Mouse (Mus musculus) stomach, embryonic 14.5 days (tissue): ENCODE results near the gene F11r. TPM values are rescaled to one million over a fixed set of nuclear protein-coding genes. Genes with fewer than 3 reads are reported as not detected.

Experiments used
- ATAC-seq: fragments of 200-750 bp; cut with Nextera tagmentation; 2 replicates; pipeline ENCODE4 v1.8.0; 2017; ENCODE audit warnings: low read depth, moderate TSS enrichment; ENCODE audit not compliant: insufficient number of reproducible peaks, insufficient read depth, low FRiP score
- H3K27ac ChIP-seq: fragments of 300-500 bp; sonication (generic); 2 replicates; pipeline ENCODE4 v1.5.1; 2014; ENCODE audit warnings: mild to moderate bottlenecking, low read length, moderate library complexity, mixed read lengths
- H3K27me3 ChIP-seq: fragments of 300-500 bp; sonication (generic); 2 replicates; pipeline ENCODE4 v1.6.1; 2014; ENCODE audit warnings: low read length, control low read depth, mixed read lengths; ENCODE audit not compliant: control insufficient read depth, insufficient read depth
- H3K36me3 ChIP-seq: fragments of 300-500 bp; sonication (generic); 2 replicates; pipeline ENCODE4 v1.6.1; 2014; ENCODE audit warnings: mild to moderate bottlenecking, control low read depth, low read length, moderate library complexity, mixed read lengths; ENCODE audit not compliant: control insufficient read depth, insufficient read depth
- H3K4me1 ChIP-seq: fragments of 300-500 bp; sonication (generic); 2 replicates; pipeline ENCODE4 v1.6.1; 2014; ENCODE audit warnings: low read length, control low read depth, mixed read lengths; ENCODE audit not compliant: control insufficient read depth, insufficient read depth
- H3K4me2 ChIP-seq: fragments of 300-500 bp; sonication (generic); replicated peaks from 2 replicates; pipeline ENCODE4 v1.6.1; 2014; ENCODE audit warnings: low read depth, low read length, control low read depth
- H3K4me3 ChIP-seq: fragments of 300-500 bp; sonication (generic); 2 replicates; pipeline ENCODE4 v1.5.1; 2014; ENCODE audit warnings: low read depth, low read length, control low read depth
- H3K9ac ChIP-seq: fragments of 300-500 bp; sonication (generic); replicated peaks from 2 replicates; pipeline ENCODE4 v1.6.1; 2014; ENCODE audit warnings: low read depth, mild to moderate bottlenecking, control low read depth, low read length, moderate library complexity, mixed read lengths
- H3K9me3 ChIP-seq: fragments of 300-500 bp; sonication (generic); 2 replicates; pipeline ENCODE4 v1.6.1; 2016; ENCODE audit warnings: low read depth, low read length, control low read depth; ENCODE audit not compliant: control insufficient read depth
- WGBS: fragments of 180-500 bp; shearing (Covaris S2); extraction: QIAGEN DNeasy Blood & Tissue Kit; methylation state at CpG from one replicate; pipeline ENCODE4 v1.1.7; 2014; 5-methylcytosine and 5-hydroxymethylcytosine counted together
- polyA plus RNA-seq: library from polyadenylated mRNA; unstranded; fragments of >200 nt; fragmentation: Nextera tagmentation; extraction: Ambion mirVana; gene quantifications from 2 replicates; pipeline ENCODE4 v1.2.1, GENCODE M21; 2014

Gene F11r
- polyA plus RNA-seq, 1 experiment from 2014 or later, result 119 TPM

DNA sequence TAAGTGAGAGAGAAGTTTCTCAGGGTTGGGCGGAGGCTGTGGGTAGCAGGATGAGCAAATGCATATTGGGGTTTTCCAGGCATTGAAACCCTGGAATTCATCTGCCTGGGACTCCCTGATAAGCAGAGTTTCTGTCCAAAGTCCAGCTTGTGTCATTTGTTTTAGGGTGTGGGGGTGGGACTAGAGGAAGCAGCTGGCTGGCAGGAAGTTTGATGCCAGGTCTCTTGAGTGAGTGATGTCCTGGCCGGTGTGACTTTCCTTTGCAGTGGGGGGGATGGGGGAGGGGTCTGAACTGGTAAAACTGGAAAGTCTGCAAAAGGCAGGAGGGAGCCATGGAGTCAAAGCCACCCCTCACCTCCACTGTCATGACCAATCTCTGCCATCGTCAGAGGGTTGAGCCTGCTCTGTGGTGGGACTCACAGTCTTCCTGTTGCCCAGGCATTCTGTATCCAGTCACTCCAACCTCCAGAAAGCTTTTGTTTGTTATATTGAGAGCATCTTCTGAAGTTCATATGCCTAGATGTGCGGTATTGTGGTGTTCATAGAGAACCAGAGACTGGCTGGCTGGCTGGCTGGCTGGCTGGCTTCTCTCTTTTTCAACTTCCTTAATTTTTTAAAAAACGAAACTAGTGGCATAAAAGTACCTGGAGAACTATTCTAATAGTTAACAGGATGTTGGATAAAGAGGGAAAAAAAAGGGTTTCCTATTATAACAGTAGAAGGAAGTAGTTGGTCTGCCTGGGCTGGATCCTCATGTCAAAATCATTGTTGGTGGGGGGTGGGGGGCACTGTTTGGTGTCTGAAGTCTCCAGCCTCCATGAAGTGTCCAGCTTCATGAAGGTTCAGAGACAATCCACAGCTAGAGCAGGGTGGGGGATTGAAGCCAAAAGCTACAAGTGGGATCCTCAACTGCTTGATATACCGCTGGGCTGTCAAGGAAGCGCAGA lies 4.4 kb downstream of the F11r start:
- H3K9ac ChIP-seq, result no peak overlapping the region
- peak overlapping the region; percentile 19 for H3K4me2 ChIP-seq
- WGBS, result 42% methylated on average over 7 of the region's 7 CpGs
- H3K27me3 ChIP-seq, result no peaks in the 10 kb centered on the region
- peaks cover 20% of the 10 kb centered on the region for H3K4me1 ChIP-seq
- peak overlapping the region; percentile 64 for H3K27ac ChIP-seq
- H3K4me3 ChIP-seq, result 0 out of 2 replicates have a peak overlapping the region, but pooled peaks have one; percentile 5
- H3K36me3 ChIP-seq, result no peaks in the 10 kb centered on the region
- ATAC-seq, result peak; percentile 72
- H3K9me3 ChIP-seq, result 0 out of 2 replicates have a peak, but pooled peaks cover 4% of the 10 kb centered on the region

DNA sequence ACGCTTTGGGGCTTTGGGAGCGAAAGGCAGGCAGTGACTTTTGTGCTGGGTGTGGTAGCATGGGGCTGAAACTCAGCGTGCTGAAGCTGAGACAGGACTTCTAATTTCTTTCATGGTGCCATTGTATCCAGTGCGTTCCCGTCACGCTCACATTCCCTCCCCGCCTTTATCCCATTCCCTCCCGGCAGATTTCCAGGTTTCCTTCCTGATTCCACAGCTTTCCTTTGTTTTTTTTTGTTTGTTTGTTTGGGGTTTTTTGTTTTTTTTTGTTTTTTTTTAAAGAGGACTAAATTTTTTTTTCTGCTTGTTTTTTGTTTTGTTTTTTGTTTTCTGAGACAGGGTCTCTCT lies 5.1 kb downstream of the F11r start:
- no peaks in the 10 kb centered on the region for H3K36me3 ChIP-seq
- H3K9ac ChIP-seq, result no peak overlapping the region
- 0 out of 2 replicates have a peak overlapping the region, but pooled peaks have one; percentile 5 for H3K4me3 ChIP-seq
- H3K4me1 ChIP-seq, result peaks cover 20% of the 10 kb centered on the region
- 50% methylated on average over 8 of the region's 8 CpGs for WGBS
- H3K9me3 ChIP-seq, result 0 out of 2 replicates have a peak, but pooled peaks cover 4% of the 10 kb centered on the region
- H3K27ac ChIP-seq, result peak overlapping the region; percentile 64
- H3K27me3 ChIP-seq, result no peaks in the 10 kb centered on the region
- peak overlapping the region; percentile 19 for H3K4me2 ChIP-seq
- no peak for ATAC-seq

DNA sequence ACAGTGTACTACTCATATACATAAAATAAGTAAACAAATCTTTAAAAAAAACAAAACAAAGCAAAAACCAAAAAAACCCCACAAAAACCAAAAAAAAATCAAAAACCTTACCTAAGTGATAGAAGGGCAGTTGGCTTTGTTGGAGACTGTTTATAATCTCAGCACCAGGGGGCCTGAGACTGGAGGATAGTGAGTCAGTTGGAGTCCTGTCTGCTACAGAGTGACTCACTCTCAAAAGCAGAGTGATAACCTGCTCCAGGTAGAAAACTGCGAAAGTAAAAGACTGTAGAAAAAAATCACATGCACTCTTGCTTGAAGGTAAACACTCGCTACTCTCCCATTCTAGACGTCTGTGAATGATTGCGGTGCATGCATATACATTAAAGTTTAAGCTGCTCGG lies 7.7 kb downstream of the F11r start:
- Histone ChIP-seq H3K27ac (no peak overlapping the region), H3K9me3 (0 out of 2 replicates have a peak, but pooled peaks cover 4% of the 10 kb centered on the region)
- 63% methylated on average over 5 of the region's 5 CpGs for WGBS

GRCm38 (mm10) chr1:171446854-171447253 lies 9.5 kb downstream of the F11r start:
- no peaks in the 10 kb centered on the region for H3K36me3 ChIP-seq
- H3K27ac ChIP-seq, result no peak overlapping the region
- H3K4me3 ChIP-seq, result no peak overlapping the region
- ATAC-seq, result no peak
- no peak overlapping the region for H3K4me2 ChIP-seq
- 50% methylated on average over 7 of the region's 7 CpGs for WGBS
- no peaks in the 10 kb centered on the region for H3K4me1 ChIP-seq
- no peak overlapping the region for H3K9ac ChIP-seq
- H3K9me3 ChIP-seq, result 0 out of 2 replicates have a peak, but pooled peaks cover 4% of the 10 kb centered on the region
- no peaks in the 10 kb centered on the region for H3K27me3 ChIP-seq

More for the DNA sequence above, 7.7 kb downstream of the F11r start:
- no peak for ATAC-seq
- H3K36me3 ChIP-seq, result no peaks in the 10 kb centered on the region
- no peaks in the 10 kb centered on the region for H3K27me3 ChIP-seq
- H3K4me3 ChIP-seq, result no peak overlapping the region
- H3K9ac ChIP-seq, result no peak overlapping the region
- peaks cover 11% of the 10 kb centered on the region for H3K4me1 ChIP-seq
- no peak overlapping the region for H3K4me2 ChIP-seq

GRCm38 (mm10) chr1:171447692-171448091 lies 10.4 kb downstream of the F11r start:
- 0 out of 2 replicates have a peak, but pooled peaks cover 4% of the 10 kb centered on the region for H3K9me3 ChIP-seq
- H3K4me2 ChIP-seq, result peak overlapping the region; percentile 17
- H3K4me1 ChIP-seq, result no peaks in the 10 kb centered on the region
- 15% methylated on average over 10 of the region's 10 CpGs for WGBS
- no peaks in the 10 kb centered on the region for H3K36me3 ChIP-seq
- no peak overlapping the region for H3K9ac ChIP-seq
- no peak overlapping the region for H3K4me3 ChIP-seq
- ATAC-seq, result no peak
- no peaks in the 10 kb centered on the region for H3K27me3 ChIP-seq
- H3K27ac ChIP-seq, result no peak overlapping the region

DNA sequence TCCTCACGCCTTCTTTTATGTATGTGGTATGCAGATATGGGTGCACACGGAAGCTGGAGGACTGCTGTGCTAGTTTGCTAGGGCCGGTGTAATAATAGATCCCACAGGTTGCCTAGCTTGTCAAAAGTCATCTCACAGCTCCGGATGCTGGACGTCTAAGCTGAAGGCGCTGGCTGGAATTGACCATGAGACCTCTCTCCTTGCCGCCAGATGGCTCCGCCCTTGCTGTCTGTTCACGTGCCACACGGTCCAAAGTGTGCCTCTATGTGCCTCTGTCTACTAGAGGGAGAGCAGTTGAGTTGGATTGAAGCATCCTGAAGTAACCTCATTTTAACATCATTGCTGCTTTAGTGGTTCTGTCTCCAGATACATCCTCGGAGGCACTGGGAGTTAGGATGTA lies 12.7 kb downstream of the F11r start:
- no peak overlapping the region for H3K27ac ChIP-seq
- 79% methylated on average over 11 of the region's 11 CpGs for WGBS
- ATAC-seq, result no peak
- no peak overlapping the region for H3K9ac ChIP-seq
- H3K9me3 ChIP-seq, result no peaks in the 10 kb centered on the region
- H3K27me3 ChIP-seq, result no peaks in the 10 kb centered on the region
- no peaks in the 10 kb centered on the region for H3K36me3 ChIP-seq
- H3K4me1 ChIP-seq, result no peaks in the 10 kb centered on the region
- no peak overlapping the region for H3K4me3 ChIP-seq
- H3K4me2 ChIP-seq, result no peak overlapping the region

DNA sequence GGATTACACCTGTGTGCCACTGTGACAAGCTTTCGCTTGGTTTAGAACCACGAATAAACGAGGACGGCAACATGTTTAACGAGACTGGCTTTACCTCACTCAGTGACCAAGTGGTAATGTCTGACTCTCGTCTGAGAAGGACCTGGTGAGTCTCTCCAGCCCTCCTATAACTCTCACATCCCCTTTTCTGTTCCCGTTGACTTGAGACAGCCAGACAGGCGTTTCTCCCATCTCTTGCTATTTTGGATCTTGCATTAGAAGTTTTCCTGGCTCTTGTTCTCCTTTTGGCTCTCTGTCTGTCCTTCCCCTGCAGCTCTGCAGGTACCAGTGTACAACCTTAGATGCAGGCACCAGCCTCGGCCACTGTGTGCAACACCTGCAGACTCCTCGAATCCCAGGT lies 13.7 kb downstream of the F11r start:
- no peaks in the 10 kb centered on the region for H3K36me3 ChIP-seq
- no peak overlapping the region for H3K9ac ChIP-seq
- H3K4me3 ChIP-seq, result no peak overlapping the region
- no peak overlapping the region for H3K27ac ChIP-seq
- H3K9me3 ChIP-seq, result no peaks in the 10 kb centered on the region
- H3K4me1 ChIP-seq, result no peaks in the 10 kb centered on the region
- no peaks in the 10 kb centered on the region for H3K27me3 ChIP-seq
- H3K4me2 ChIP-seq, result no peak overlapping the region
- WGBS, result 67% methylated on average over 10 of the region's 10 CpGs
- no peak for ATAC-seq

GRCm38 (mm10) chr1:171452522-171452921 lies 15.2 kb downstream of the F11r start:
- ATAC-seq, result no peak
- Histone ChIP-seq H3K27me3 (no peaks in the 10 kb centered on the region), H3K4me1 (no peaks in the 10 kb centered on the region), H3K27ac (no peak overlapping the region), H3K9ac (no peak overlapping the region), H3K4me3 (no peak overlapping the region), H3K4me2 (no peak overlapping the region), H3K36me3 (no peaks in the 10 kb centered on the region), H3K9me3 (no peaks in the 10 kb centered on the region)
- 52% methylated on average over 5 of the region's 5 CpGs for WGBS
